Mouse (Mus musculus): ENCODE data around the gene Rasa2.
"Not testable (repeated sequence)": the region's sequence is repeated elsewhere in the genome, so short reads cannot be mapped to it uniquely, and the experiment has no call there.

The Rasa2 gene

GRCm38 (mm10) chr9:96589346-96589745 is 42.1 kb downstream of the Rasa2 start:
- DNase-seq (ENCODE audit: low spot score in 2 of 2) = no peak

DNA sequence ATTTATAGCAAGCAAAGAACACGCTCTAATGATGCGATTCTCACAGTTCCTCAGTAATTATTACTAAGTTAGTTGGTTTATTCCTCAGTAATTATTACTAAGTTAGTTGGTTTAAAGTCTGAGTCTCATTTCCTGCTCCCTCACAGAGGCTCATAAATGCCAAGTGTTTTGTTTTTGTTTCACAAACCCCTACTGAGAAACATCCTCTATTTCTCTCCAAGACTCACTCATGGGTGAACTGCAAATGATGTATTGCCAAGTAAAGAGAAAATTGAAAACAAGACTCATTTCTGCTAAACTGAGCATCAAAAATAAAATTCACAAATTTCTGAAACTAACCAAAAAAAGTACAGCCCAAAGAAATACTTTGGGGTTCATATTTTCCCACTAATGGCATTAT is 47.9 kb downstream of the Rasa2 start:
- no peak for DNase-seq (ENCODE audit: low spot score in 2 of 2)

GRCm38 (mm10) chr9:96583076-96583475 is 48.3 kb downstream of the Rasa2 start:
- DNase-seq (ENCODE audit: low spot score in 2 of 2) = no peak

- no peak for DNase-seq (ENCODE audit: low spot score in 2 of 2)
Measured at GRCm38 (mm10) chr9:96578190-96578589, 53.2 kb downstream of the Rasa2 start.

DNA sequence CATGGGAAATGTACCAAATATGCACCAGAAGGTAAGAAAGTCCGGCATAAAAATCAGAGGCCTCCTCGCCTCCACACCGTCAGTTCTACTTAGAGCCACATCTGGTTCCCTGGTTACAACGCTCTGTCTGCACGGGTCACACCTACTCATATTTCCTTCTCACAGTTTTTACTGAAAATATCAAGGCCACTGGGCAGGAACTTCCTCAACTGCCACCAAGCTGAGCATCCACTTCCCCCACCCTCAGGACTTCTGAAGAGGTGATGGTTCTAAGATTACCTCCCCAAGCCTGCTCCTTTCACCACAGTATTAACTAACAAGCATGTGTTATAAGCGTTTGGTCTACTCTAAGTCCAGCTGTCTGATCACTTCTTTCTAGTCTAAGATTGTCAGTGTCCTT is 53.7 kb downstream of the Rasa2 start:
- DNase-seq (ENCODE audit: low spot score in 2 of 2) = no peak

GRCm38 (mm10) chr9:96573252-96573651 is 58.2 kb downstream of the Rasa2 start:
- DNase-seq (ENCODE audit: low spot score in 2 of 2) = no peak

- no peak for DNase-seq (ENCODE audit: low spot score in 2 of 2)
Measured at GRCm38 (mm10) chr9:96572754-96573153, 58.7 kb downstream of the Rasa2 start.

- DNase-seq (ENCODE audit: low spot score in 2 of 2) = no peak
Measured at GRCm38 (mm10) chr9:96566470-96566996, 64.9 kb downstream of the Rasa2 start.

- no peak for DNase-seq (ENCODE audit: low spot score in 2 of 2)
Measured at GRCm38 (mm10) chr9:96563501-96563900, 67.9 kb downstream of the Rasa2 start.

- DNase-seq (ENCODE audit: low spot score in 2 of 2) = no peak
Measured at GRCm38 (mm10) chr9:96559148-96559547, 72.3 kb downstream of the Rasa2 start.

DNA sequence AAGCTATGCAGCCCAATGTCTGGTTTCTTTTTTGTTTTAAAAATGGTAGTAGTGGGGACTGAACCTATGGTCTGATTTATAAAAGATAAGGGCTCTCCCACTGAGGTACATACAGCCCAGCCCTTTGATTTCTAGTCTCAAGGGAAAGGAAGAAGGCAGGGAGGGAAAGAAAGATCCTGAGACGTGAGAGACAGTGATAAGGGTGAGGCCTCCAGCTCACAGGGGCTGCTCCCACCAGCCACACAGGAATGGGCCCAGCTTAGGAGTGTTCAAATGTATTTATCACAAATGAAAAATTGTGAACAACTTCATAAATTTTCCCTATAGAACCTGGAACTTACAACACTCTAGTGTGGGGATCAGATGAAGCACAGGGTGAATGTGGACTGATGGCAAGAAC is 72.8 kb downstream of the Rasa2 start:
- DNase-seq (ENCODE audit: low spot score in 2 of 2) = no peak

- no peak for DNase-seq (ENCODE audit: low spot score in 2 of 2)
Measured at GRCm38 (mm10) chr9:96554095-96554494, 77.3 kb downstream of the Rasa2 start.

DNA sequence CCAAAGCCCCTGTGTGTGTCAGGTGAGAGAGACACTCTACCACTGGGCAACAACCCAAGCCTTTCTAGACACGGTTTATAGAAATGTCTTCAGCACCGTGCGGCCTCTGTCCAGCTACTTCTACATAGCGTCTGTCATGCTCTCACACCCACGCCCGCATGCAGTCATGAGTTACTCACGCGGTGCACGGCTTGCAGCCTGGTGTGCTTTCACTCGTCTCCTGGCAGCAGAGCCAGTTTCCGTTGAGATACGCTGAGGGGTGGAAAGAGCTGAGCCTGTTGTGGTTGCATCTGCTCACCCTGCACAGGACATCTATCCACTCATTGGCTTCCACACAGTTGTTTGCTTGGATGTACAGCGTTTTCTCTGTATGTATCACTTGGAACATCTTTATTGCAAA is 86.0 kb downstream of the Rasa2 start:
- no peak for DNase-seq (ENCODE audit: low spot score in 2 of 2)

- DNase-seq (ENCODE audit: low spot score in 2 of 2) = peak; percentile 65 to 83
Measured at GRCm38 (mm10) chr9:96543643-96544640, 87.5 kb downstream of the Rasa2 start.

DNA sequence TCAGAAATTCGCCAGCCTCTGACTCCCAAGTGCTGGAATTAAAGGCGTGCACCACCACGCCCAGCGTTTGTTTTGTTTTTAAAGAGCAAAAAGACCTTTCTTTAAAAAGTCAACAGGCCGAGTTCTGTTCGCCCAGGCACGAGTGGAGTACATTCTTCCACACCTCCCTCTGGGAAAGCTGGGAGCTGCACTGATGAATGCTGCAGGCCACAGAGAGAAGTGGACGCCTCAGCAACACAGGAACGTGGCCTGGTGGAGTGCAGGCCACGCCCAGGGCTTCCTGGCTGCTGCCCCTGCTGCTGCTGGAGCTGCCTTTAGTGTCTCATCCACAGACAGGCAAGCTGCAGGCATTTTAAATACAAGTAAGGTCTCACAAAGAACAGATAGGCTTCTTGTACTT is 92.5 kb downstream of the Rasa2 start:
- DNase-seq (ENCODE audit: low spot score in 2 of 2) = peak in 1 of 2 experiments; percentile 56

DNA sequence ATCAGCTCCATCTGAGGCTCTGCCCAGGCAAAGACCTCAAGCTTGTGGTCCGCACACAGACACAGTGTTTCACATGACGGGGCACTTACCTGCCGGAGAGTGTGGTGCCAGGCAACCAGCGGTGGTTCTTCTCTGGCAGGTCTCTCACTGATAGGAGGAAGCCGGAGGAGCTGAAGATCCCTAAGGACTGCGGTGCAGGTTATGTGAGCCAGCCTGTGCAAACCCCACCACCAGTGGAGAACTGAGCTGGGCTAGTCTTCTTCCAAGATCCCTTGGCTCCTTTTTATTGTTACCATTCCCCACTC is 93.8 kb downstream of the Rasa2 start:
- no peak for DNase-seq (ENCODE audit: low spot score in 2 of 2)

GRCm38 (mm10) chr9:96536895-96537614 is 94.4 kb downstream of the Rasa2 start:
- DNase-seq (ENCODE audit: low spot score in 2 of 2) = peak; percentile 19 to 62

DNA sequence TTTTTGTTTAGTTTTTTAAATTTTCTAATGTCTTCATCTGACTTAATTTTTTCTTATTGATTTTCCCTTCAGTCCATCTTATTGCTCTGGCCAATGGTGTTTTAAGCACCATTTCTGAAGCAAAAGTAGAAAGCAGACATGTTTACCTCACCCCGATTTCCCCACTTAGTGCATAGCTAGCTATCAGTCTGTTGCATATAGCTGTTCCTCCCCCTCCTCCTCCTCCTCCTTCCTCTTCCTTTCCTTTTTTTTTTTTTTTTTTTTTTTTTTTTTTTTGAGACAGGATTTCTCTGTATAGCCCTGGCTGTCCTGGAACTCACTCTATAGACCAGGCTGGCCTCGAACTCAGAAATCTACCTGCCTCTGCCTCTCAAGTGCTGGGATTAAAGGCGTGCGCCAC is 95.3 kb downstream of the Rasa2 start:
- DNase-seq (ENCODE audit: low spot score in 2 of 2) = not testable (repeated sequence)

GRCm38 (mm10) chr9:96535431-96535830 is 96.0 kb downstream of the Rasa2 start:
- DNase-seq (ENCODE audit: low spot score in 2 of 2) = no peak

DNA sequence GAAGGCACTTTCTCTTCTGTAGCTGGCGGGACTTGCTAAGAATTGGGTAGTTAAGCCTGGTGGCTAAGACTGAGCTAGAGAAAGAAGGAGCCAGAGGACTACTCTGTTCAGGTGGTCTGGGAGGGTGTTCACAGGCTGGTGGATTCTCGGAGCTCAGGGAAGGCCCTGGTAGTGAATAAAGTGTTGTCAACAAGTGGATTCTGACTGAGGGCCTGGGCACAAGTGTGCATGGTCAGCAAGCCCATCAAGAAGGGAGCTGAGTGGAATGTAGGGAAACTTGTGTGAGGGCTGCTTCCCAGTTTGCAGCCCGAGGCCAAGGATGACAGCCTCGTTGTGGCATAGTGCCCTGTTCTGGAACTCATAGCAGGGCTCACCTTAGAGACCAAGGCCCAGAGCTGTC is 97.2 kb downstream of the Rasa2 start:
- DNase-seq (ENCODE audit: low spot score in 2 of 2) = no peak

DNA sequence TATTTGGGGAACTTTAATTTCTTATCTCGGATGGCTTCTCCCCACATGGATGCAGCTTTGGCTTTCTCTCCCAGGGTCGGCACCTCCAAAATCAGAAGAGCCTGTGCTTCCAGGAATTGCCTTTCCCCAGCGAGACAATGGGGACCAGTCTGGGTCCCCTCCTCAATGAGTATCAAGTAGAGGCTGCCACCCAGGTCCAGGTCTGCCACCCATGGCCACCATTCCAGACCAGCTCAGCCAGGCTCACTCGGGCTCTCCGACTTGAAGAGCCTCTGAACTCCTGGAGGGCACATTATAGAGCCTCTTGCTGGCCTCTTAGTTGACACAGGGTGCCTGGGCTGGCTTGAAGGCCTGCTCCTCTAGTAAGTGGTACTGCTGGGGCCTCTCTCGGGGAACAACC is 97.9 kb downstream of the Rasa2 start:
- no peak for DNase-seq (ENCODE audit: low spot score in 2 of 2)

DNA sequence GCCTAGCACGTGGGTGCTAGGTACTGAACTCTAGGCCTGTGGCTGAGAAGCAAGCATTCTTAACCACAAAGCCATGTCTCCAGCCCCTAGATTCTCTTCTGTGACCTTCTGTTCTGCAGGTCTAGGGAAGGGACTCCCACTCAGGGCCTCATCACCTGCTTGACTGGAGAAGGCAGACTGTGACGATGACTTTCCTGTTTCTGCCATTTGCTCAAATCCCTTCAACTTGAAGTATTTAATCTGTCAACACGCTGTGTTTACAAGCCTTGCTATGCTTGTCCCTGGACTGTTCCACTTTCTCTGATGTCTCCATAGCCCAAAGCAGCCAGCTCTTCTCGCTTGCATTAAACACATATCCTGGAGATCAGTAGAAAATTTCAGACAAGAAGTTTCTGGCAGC is 98.9 kb downstream of the Rasa2 start:
- no peak for DNase-seq (ENCODE audit: low spot score in 2 of 2)

- DNase-seq (ENCODE audit: low spot score in 2 of 2) = no peak
Measured at GRCm38 (mm10) chr9:96530674-96531081, 100.7 kb downstream of the Rasa2 start.
